Mouse (Mus musculus) neural tube, embryonic 13.5 days (tissue): ENCODE results near the gene Mpp5. TPM values are rescaled to one million over a fixed set of nuclear protein-coding genes. Genes with fewer than 3 reads are reported as not detected.

ENCODE experiments used
- ATAC-seq: fragments of 200-750 bp; cut with Nextera tagmentation; 2 replicates; pipeline ENCODE4 v1.8.0; 2017; ENCODE audit warnings: low read depth, mild to moderate bottlenecking, moderate TSS enrichment, moderate library complexity
- H3K27ac ChIP-seq: fragments of 300-500 bp; sonication (generic); replicated peaks from 2 replicates; pipeline ENCODE4 v1.5.1; 2015; ENCODE audit warnings: moderate library complexity, mild to moderate bottlenecking, inconsistent platforms
- H3K27me3 ChIP-seq: fragments of 300-500 bp; sonication (generic); 2 replicates; pipeline ENCODE4 v1.6.1; 2015; ENCODE audit warnings: mild to moderate bottlenecking, inconsistent platforms
- H3K36me3 ChIP-seq: fragments of 300-500 bp; sonication (generic); 2 replicates; pipeline ENCODE4 v1.6.1; 2015; ENCODE audit warnings: mild to moderate bottlenecking, inconsistent platforms
- H3K4me1 ChIP-seq: fragments of 300-500 bp; sonication (generic); replicated peaks from 2 replicates; pipeline ENCODE4 v1.6.1; 2015; ENCODE audit warnings: inconsistent platforms
- H3K4me2 ChIP-seq: fragments of 300-500 bp; sonication (generic); 2 replicates; pipeline ENCODE4 v1.6.1; 2015; ENCODE audit warnings: inconsistent platforms, mild to moderate bottlenecking, moderate library complexity
- H3K4me3 ChIP-seq: fragments of 300-500 bp; sonication (generic); 2 replicates; pipeline ENCODE4 v1.5.1; 2015; ENCODE audit warnings: mild to moderate bottlenecking, inconsistent platforms
- H3K9ac ChIP-seq: fragments of 300-500 bp; sonication (generic); 2 replicates; pipeline ENCODE4 v1.6.1; 2015; ENCODE audit warnings: moderate library complexity, mild to moderate bottlenecking, inconsistent platforms
- H3K9me3 ChIP-seq: fragments of 300-500 bp; sonication (generic); 2 replicates; pipeline ENCODE4 v1.6.1; 2016; ENCODE audit warnings: inconsistent platforms
- WGBS: fragments of 180-500 bp; shearing (Covaris S2); methylation state at CpG from one replicate; pipeline ENCODE4 v1.1.7; 2015; 5-methylcytosine and 5-hydroxymethylcytosine counted together
- polyA plus RNA-seq: library from polyadenylated mRNA; unstranded; fragments of >200 nt; fragmentation: Nextera tagmentation; extraction: Ambion mirVana; gene quantifications from 2 replicates; pipeline ENCODE4 v1.2.1, GENCODE M21; 2015

The Mpp5 gene
- polyA plus RNA-seq, 1 experiment from 2014 or later = 16.5 TPM

GRCm38 (mm10) chr12:78777916-78778315 lies 29.2 kb downstream of the Mpp5 start:
- Histone ChIP-seq H3K36me3 (no peaks in the 10 kb centered on the region), H3K27me3 (no peaks in the 10 kb centered on the region), H3K9ac (no peak overlapping the region), H3K4me1 (peaks cover 19% of the 10 kb centered on the region; the same call in 1 of the 2 replicates), H3K9me3 (no peaks in the 10 kb centered on the region), H3K4me2 (0 out of 2 replicates have a peak overlapping the region, but pooled peaks have one; percentile 20), H3K4me3 (no peak overlapping the region), H3K27ac (peak overlapping the region; percentile 52; the same call in 1 of the 2 replicates)
- ATAC-seq = peak; percentile 40
- 6% methylated on average over 2 of the region's 2 CpGs for WGBS

- no peak for ATAC-seq
- 42% methylated on average over 4 of the region's 4 CpGs for WGBS
- H3K27ac ChIP-seq = peak overlapping the region; percentile 52
Observed at GRCm38 (mm10) chr12:78778423-78779067, 29.8 kb downstream of the Mpp5 start.

GRCm38 (mm10) chr12:78788266-78788873 lies 39.7 kb downstream of the Mpp5 start:
- 48% methylated on average over 3 of the region's 3 CpGs for WGBS
- Histone ChIP-seq H3K27ac (no peak overlapping the region), H3K9ac (no peak overlapping the region), H3K4me2 (no peak overlapping the region), H3K9me3 (no peaks in the 10 kb centered on the region), H3K4me1 (no peaks in the 10 kb centered on the region), H3K27me3 (no peaks in the 10 kb centered on the region), H3K36me3 (no peaks in the 10 kb centered on the region), H3K4me3 (no peak overlapping the region)
- ATAC-seq = no peak

More at GRCm38 (mm10) chr12:78778423-78779067, 29.8 kb downstream of the Mpp5 start:
- peak overlapping the region; percentile 20 for H3K4me2 ChIP-seq
- H3K36me3 ChIP-seq = no peaks in the 10 kb centered on the region
- H3K4me3 ChIP-seq = no peak overlapping the region
- no peak overlapping the region for H3K9ac ChIP-seq
- peaks cover 19% of the 10 kb centered on the region; the same call in 1 of the 2 replicates for H3K4me1 ChIP-seq
- no peaks in the 10 kb centered on the region for H3K27me3 ChIP-seq
- H3K9me3 ChIP-seq = no peaks in the 10 kb centered on the region

- H3K4me1 ChIP-seq = no peaks in the 10 kb centered on the region; the same call in 1 of the 2 replicates
- ATAC-seq = no peak
- no peaks in the 10 kb centered on the region for H3K36me3 ChIP-seq
- no peak overlapping the region for H3K4me2 ChIP-seq
- no peaks in the 10 kb centered on the region for H3K9me3 ChIP-seq
- H3K27me3 ChIP-seq = no peaks in the 10 kb centered on the region
- no peak overlapping the region for H3K4me3 ChIP-seq
- no peak overlapping the region for H3K9ac ChIP-seq
- no peak overlapping the region for H3K27ac ChIP-seq
- WGBS = 89% methylated on average over 2 of the region's 2 CpGs
Observed at GRCm38 (mm10) chr12:78790791-78791190, 42.1 kb downstream of the Mpp5 start.

- no peak for ATAC-seq
Observed at GRCm38 (mm10) chr12:78794236-78794635, 45.5 kb downstream of the Mpp5 start.

GRCm38 (mm10) chr12:78800036-78800435 lies 51.3 kb downstream of the Mpp5 start:
- Histone ChIP-seq H3K9me3 (no peaks in the 10 kb centered on the region), H3K27ac (no peak overlapping the region), H3K36me3 (peaks cover 15% of the 10 kb centered on the region), H3K27me3 (no peaks in the 10 kb centered on the region), H3K4me1 (no peaks in the 10 kb centered on the region), H3K4me3 (no peak overlapping the region), H3K4me2 (no peak overlapping the region), H3K9ac (no peak overlapping the region)
- WGBS = 81% methylated on average over 3 of the region's 3 CpGs
- no peak for ATAC-seq

More at GRCm38 (mm10) chr12:78794236-78794635, 45.5 kb downstream of the Mpp5 start:
- no peak overlapping the region for H3K9ac ChIP-seq
- H3K4me3 ChIP-seq = no peak overlapping the region
- peaks cover 15% of the 10 kb centered on the region for H3K36me3 ChIP-seq
- no peak overlapping the region for H3K4me2 ChIP-seq
- H3K27ac ChIP-seq = no peak overlapping the region
- H3K27me3 ChIP-seq = no peaks in the 10 kb centered on the region
- H3K4me1 ChIP-seq = no peaks in the 10 kb centered on the region; the same call in 1 of the 2 replicates
- no peaks in the 10 kb centered on the region for H3K9me3 ChIP-seq
- WGBS = 19% methylated on average over 1 of the region's 1 CpGs

- Histone ChIP-seq H3K27me3 (no peaks in the 10 kb centered on the region), H3K9ac (no peak overlapping the region), H3K4me1 (no peaks in the 10 kb centered on the region), H3K4me2 (no peak overlapping the region), H3K36me3 (peaks cover 15% of the 10 kb centered on the region), H3K4me3 (no peak overlapping the region), H3K27ac (no peak overlapping the region), H3K9me3 (no peaks in the 10 kb centered on the region)
- ATAC-seq = no peak
Observed at GRCm38 (mm10) chr12:78801836-78802235, 53.1 kb downstream of the Mpp5 start.

- Histone ChIP-seq H3K4me2 (no peak overlapping the region), H3K4me3 (no peak overlapping the region), H3K36me3 (0 out of 2 replicates have a peak, but pooled peaks cover 4% of the 10 kb centered on the region), H3K27me3 (no peaks in the 10 kb centered on the region), H3K9ac (no peak overlapping the region), H3K4me1 (no peaks in the 10 kb centered on the region), H3K27ac (no peak overlapping the region), H3K9me3 (no peaks in the 10 kb centered on the region)
- ATAC-seq = no peak
Observed at GRCm38 (mm10) chr12:78814437-78814836, 65.7 kb downstream of the Mpp5 start.

- H3K4me2 ChIP-seq = no peak overlapping the region
- no peak overlapping the region for H3K9ac ChIP-seq
- ATAC-seq = no peak
- H3K9me3 ChIP-seq = no peaks in the 10 kb centered on the region
- WGBS = 92% methylated on average over 2 of the region's 2 CpGs
- no peaks in the 10 kb centered on the region for H3K27me3 ChIP-seq
- H3K4me1 ChIP-seq = no peaks in the 10 kb centered on the region
- H3K27ac ChIP-seq = no peak overlapping the region
- H3K4me3 ChIP-seq = no peak overlapping the region
- H3K36me3 ChIP-seq = peaks cover 48% of the 10 kb centered on the region
Observed at GRCm38 (mm10) chr12:78834496-78834895, 85.8 kb downstream of the Mpp5 start.

- WGBS = 86% methylated on average over 4 of the region's 4 CpGs
- no peak for ATAC-seq
- H3K27ac ChIP-seq = no peak overlapping the region
- no peak overlapping the region for H3K4me2 ChIP-seq
- H3K27me3 ChIP-seq = no peaks in the 10 kb centered on the region
- H3K9me3 ChIP-seq = no peaks in the 10 kb centered on the region
- H3K9ac ChIP-seq = no peak overlapping the region
- H3K4me1 ChIP-seq = no peaks in the 10 kb centered on the region
- peaks cover 81% of the 10 kb centered on the region for H3K36me3 ChIP-seq
- no peak overlapping the region for H3K4me3 ChIP-seq
Observed at GRCm38 (mm10) chr12:78839906-78840305, 91.2 kb downstream of the Mpp5 start.

GRCm38 (mm10) chr12:78842429-78842828 lies 93.7 kb downstream of the Mpp5 start:
- 84% methylated on average over 1 of the region's 1 CpGs for WGBS
- H3K27me3 ChIP-seq = no peaks in the 10 kb centered on the region
- peaks cover 80% of the 10 kb centered on the region for H3K36me3 ChIP-seq
- ATAC-seq = no peak
- no peaks in the 10 kb centered on the region for H3K4me1 ChIP-seq
- no peak overlapping the region for H3K4me3 ChIP-seq
- H3K4me2 ChIP-seq = no peak overlapping the region
- H3K27ac ChIP-seq = no peak overlapping the region
- no peaks in the 10 kb centered on the region for H3K9me3 ChIP-seq
- no peak overlapping the region for H3K9ac ChIP-seq

GRCm38 (mm10) chr12:78848246-78848645 lies 99.5 kb downstream of the Mpp5 start:
- 94% methylated on average over 4 of the region's 4 CpGs for WGBS
- no peaks in the 10 kb centered on the region for H3K4me1 ChIP-seq
- H3K4me3 ChIP-seq = no peak overlapping the region
- H3K36me3 ChIP-seq = peaks cover 76% of the 10 kb centered on the region
- H3K27ac ChIP-seq = no peak overlapping the region
- H3K27me3 ChIP-seq = no peaks in the 10 kb centered on the region
- H3K9me3 ChIP-seq = no peaks in the 10 kb centered on the region
- ATAC-seq = no peak
- no peak overlapping the region for H3K9ac ChIP-seq
- no peak overlapping the region for H3K4me2 ChIP-seq
